Mouse (Mus musculus) CH12.LX (cell line): ENCODE data around the gene Gm9999. TPM values are rescaled to one million over a fixed set of nuclear protein-coding genes. Genes with fewer than 3 reads are reported as not detected.
"Not testable (repeated sequence)": the region's sequence is repeated elsewhere in the genome, so short reads cannot be mapped to it uniquely, and the experiment has no call there.

Source experiments
- DNase-seq: peaks from one replicate; pipeline ENCODE4 v3.0.0-alpha.2; 2013; ENCODE audit errors: extremely low read depth
- H3K27ac ChIP-seq: 2 replicates; pipeline ENCODE4 v1.5.1; 2012; ENCODE audit warnings: low read depth, mild to moderate bottlenecking, control low read depth, moderate library complexity; ENCODE audit not compliant: insufficient read depth
- H3K27me3 ChIP-seq: replicated peaks from 2 replicates; pipeline ENCODE3; 2012; ENCODE audit warnings: inconsistent platforms
- H3K36me3 ChIP-seq, 2 experiments: replicated peaks in 1 of 2; 2 replicates each; pipeline versions ENCODE3 to v1.6.1; 2012; ENCODE audit warnings: inconsistent platforms in 1 of 2, low read length in 1 of 2, mild to moderate bottlenecking in 1 of 2, mixed read lengths in 1 of 2, moderate library complexity in 1 of 2; ENCODE audit not compliant: control insufficient read depth in 1 of 2, insufficient read depth in 1 of 2
- H3K4me1 ChIP-seq, 2 experiments: 2 replicates each; pipeline ENCODE4 v1.6.1; 2012; ENCODE audit warnings: inconsistent platforms in 1 of 2, moderate library complexity in 1 of 2; ENCODE audit not compliant: insufficient read depth in 2 of 2, control insufficient read depth in 1 of 2
- H3K4me2 ChIP-seq: 2 replicates; pipeline ENCODE4 v1.6.1; 2012; ENCODE audit warnings: low read depth, mild to moderate bottlenecking, control low read depth; ENCODE audit not compliant: poor library complexity, insufficient read depth, severe bottlenecking
- H3K4me3 ChIP-seq, 3 experiments: fragments of 150-350 bp in 1 of 3; sonication (generic) in 1 of 3; replicated peaks in 1 of 3; 2 replicates each; pipeline versions ENCODE3 to v1.5.1; 2011 to 2012; ENCODE audit warnings: low read depth in 2 of 3, low read length in 2 of 3, mild to moderate bottlenecking in 2 of 3, moderate library complexity in 2 of 3, control low read depth in 1 of 3, improper control_type of control experiment in 1 of 3, inconsistent platforms in 1 of 3, mixed read lengths in 1 of 3; ENCODE audit not compliant: poor library complexity in 1 of 3
- H3K79me2 ChIP-seq: replicated peaks from 2 replicates; pipeline ENCODE4 v1.6.1; 2012; ENCODE audit warnings: mild to moderate bottlenecking, moderate library complexity; ENCODE audit not compliant: control insufficient read depth, poor library complexity, insufficient read depth, severe bottlenecking; ENCODE audit errors: extremely low read depth
- H3K9ac ChIP-seq: 2 replicates; pipeline ENCODE4 v1.6.1; 2012; ENCODE audit warnings: low read depth, mild to moderate bottlenecking, control low read depth, moderate library complexity; ENCODE audit not compliant: insufficient read depth
- H3K9me3 ChIP-seq: replicated peaks from 2 replicates; pipeline ENCODE3; 2012; ENCODE audit warnings: low read length, inconsistent platforms, mixed read lengths
- CHD2 ChIP-seq: IDR thresholded peaks from 2 replicates; pipeline ENCODE4 v1.6.1; 2011; ENCODE audit warnings: low read length, improper control_type of control experiment
- GABPA ChIP-seq: IDR thresholded peaks from 2 replicates; pipeline ENCODE4 v1.6.1; 2012; ENCODE audit warnings: low read depth, low read length, improper control_type of control experiment, inconsistent platforms; ENCODE audit not compliant: insufficient replicate concordance
- HCFC1 ChIP-seq: IDR thresholded peaks from 2 replicates; pipeline ENCODE4 v1.6.1; 2012; ENCODE audit warnings: low read depth, mild to moderate bottlenecking, inconsistent platforms, low read length, improper control_type of control experiment
- IRF4 ChIP-seq: IDR thresholded peaks from 2 replicates; pipeline ENCODE4 v1.6.1; 2014; ENCODE audit warnings: low read depth, mild to moderate bottlenecking, inconsistent platforms, low read length, improper control_type of control experiment
- MAFK ChIP-seq: IDR thresholded peaks from 2 replicates; pipeline ENCODE4 v1.6.1; 2011; ENCODE audit warnings: low read length, improper control_type of control experiment; ENCODE audit not compliant: insufficient replicate concordance
- MAX ChIP-seq: IDR thresholded peaks from 2 replicates; pipeline ENCODE4 v1.6.1; 2011; ENCODE audit warnings: low read length, improper control_type of control experiment
- MXI1 ChIP-seq: IDR thresholded peaks from 2 replicates; pipeline ENCODE4 v1.6.1; 2011; ENCODE audit warnings: mild to moderate bottlenecking, low read depth, low read length, improper control_type of control experiment
- MYC ChIP-seq: IDR thresholded peaks from 2 replicates; pipeline ENCODE4 v1.6.1; 2011; ENCODE audit warnings: low read depth, mild to moderate bottlenecking, improper control_type of control experiment, low read length
- NRF1 ChIP-seq: IDR thresholded peaks from 2 replicates; pipeline ENCODE4 v1.6.1; 2014; ENCODE audit warnings: low read depth, mild to moderate bottlenecking, inconsistent platforms, low read length, improper control_type of control experiment, moderate library complexity
- PAX5 ChIP-seq: IDR thresholded peaks from 2 replicates; pipeline ENCODE4 v1.6.1; 2012; ENCODE audit warnings: low read length, inconsistent platforms, mixed read lengths
- RAD21 ChIP-seq: IDR thresholded peaks from 2 replicates; pipeline ENCODE4 v1.6.1; 2011; ENCODE audit warnings: low read depth, mild to moderate bottlenecking, low read length, improper control_type of control experiment, moderate library complexity
- SMC3 ChIP-seq: IDR thresholded peaks from 2 replicates; pipeline ENCODE4 v1.6.1; 2011; ENCODE audit warnings: low read depth, low read length, improper control_type of control experiment
- TBP ChIP-seq: conservative IDR thresholded peaks from 2 replicates; pipeline ENCODE4 v1.6.1; 2011; ENCODE audit warnings: low read depth, low read length, improper control_type of control experiment
- TCF12 ChIP-seq: IDR thresholded peaks from 2 replicates; pipeline ENCODE4 v1.6.1; 2014; ENCODE audit warnings: low read depth, mild to moderate bottlenecking, inconsistent platforms, low read length, improper control_type of control experiment
- USF2 ChIP-seq: conservative IDR thresholded peaks from 2 replicates; pipeline ENCODE4 v1.6.1; 2011; ENCODE audit warnings: low read depth, low read length, improper control_type of control experiment
- dilution Hi-C: fragments of 300-500 bp; cut with MboI; formaldehyde crosslinking; loops from 2 replicates; pipeline ENCODE4 v1.14.3; 2020; ENCODE audit warnings: low sequenced_read_pairs; ENCODE audit not compliant: extremely low pct_unique_long_range_greater_than_20kb, extremely low pct_ligation_motif_present
- in situ Hi-C: fragments of 300-500 bp; cut with MboI; formaldehyde crosslinking; loops from 3 replicates; pipeline ENCODE4 v1.14.3; 2019; ENCODE audit warnings: low sequenced_read_pairs, low pct_ligation_motif_present, low pct_unique_long_range_greater_than_20kb, mixed read lengths
- polyA plus RNA-seq: library from polyadenylated mRNA; unstranded; fragments of >175 nt; gene quantifications from 2 replicates; pipeline ENCODE4 v1.2.1, GENCODE M21; 2012; ENCODE audit warnings: low read depth; ENCODE audit not compliant: insufficient read length
- total RNA-seq, 2 experiments: library from RNA; depleted of rRNA; stranded (reverse); fragments of 300-350 nt in 1 of 2; fragments of >200 nt in 1 of 2; gene quantifications; 2 replicates each; pipeline ENCODE4 v1.2.3; 2012 to 2014

The Gm9999 gene
- total and polyA plus RNA-seq, 3 experiments = not detected

DNA sequence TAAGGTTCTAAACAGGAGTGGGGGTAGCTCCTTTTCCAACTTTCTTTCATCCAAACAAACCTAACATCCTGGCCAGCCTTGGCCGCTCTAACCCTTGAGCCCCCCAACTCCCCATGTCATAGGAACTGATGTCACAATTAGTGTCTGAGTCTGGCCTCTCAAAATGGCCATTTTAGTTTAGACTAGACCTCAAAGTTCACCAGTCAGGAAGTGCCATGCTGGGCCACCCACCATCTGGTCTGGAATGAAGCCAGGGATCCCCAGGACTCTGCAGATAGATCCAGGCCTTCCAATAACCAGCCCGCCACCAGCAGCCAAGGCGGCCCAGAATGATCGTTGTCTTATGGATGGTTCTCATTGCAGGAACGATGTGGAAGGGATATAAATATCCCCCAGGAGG, 3.3 kb downstream of the Gm9999 start:
- Histone ChIP-seq H3K4me1 (peaks cover 2 to 15% of the 10 kb centered on the region in 2 experiments; a peak in 3 of 4 replicates), H3K36me3 (peaks cover 4 to 18% of the 10 kb centered on the region in 2 experiments), H3K9me3 (no peaks in the 10 kb centered on the region), H3K79me2 (no peaks in the 10 kb centered on the region), H3K4me2 (no peak overlapping the region), H3K27me3 (no peaks in the 10 kb centered on the region), H3K4me3 (no peak overlapping the region), H3K9ac (no peak overlapping the region), H3K27ac (no peak overlapping the region)
- in situ Hi-C loops (no loop called here), dilution Hi-C loops (no loop called here)
- TF ChIP-seq GABPA (no peak), MXI1 (no peak), PAX5 (no peak), NRF1 (no peak), USF2 (no peak), MAX (no peak), MAFK (no peak), MYC (no peak), RAD21 (no peak), HCFC1 (no peak), TCF12 (no peak), IRF4 (no peak), CHD2 (no peak), TBP (no peak), SMC3 (no peak)
- DNase-seq = no peak

DNA sequence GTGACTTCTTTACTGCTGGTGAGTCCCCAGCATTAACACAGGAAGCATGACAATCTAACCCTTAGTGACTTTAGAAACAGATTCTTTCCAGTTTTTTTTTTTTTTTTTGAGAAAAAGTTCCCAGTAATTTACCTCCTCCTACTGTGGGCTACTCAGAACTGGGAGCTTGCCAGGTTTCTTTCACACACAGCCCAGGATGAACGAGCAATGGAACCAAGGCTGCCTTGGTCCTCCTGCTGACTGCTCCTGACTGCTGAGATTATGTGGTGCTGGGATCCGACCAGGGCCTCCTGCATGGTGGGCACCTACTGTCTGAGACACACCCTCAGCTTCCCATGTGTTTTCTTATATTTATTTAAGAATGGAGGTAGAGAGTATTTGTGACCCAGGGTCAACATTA, 3.7 kb downstream of the Gm9999 start:
- no peak overlapping the region for H3K27ac ChIP-seq
- H3K36me3 ChIP-seq = peaks cover 8 to 23% of the 10 kb centered on the region in 2 experiments
- dilution Hi-C loops = no loop called here

DNA sequence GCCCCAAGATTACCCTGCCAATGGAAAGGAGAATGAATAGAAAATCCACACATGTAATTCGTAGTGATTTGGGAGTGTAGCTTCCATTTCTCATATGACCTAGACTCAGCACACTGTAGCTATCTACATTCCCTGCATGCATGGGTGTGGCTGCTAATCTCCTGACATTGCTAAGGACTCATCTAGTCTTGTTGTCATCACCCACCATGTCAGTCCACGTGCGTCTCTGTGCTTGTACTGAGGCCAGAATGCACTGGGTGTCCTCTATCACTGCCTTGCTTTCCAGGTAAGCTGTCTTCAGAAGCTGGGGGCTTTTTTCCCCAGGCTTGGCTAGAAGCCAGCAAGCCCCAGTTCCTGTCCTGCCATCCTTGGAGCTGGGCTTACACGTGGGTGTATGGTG, 6.0 kb downstream of the Gm9999 start:
- H3K4me3 ChIP-seq, in situ Hi-C loops, H3K4me2 ChIP-seq, dilution Hi-C loops, H3K79me2 ChIP-seq, H3K9ac ChIP-seq, H3K27ac ChIP-seq, DNase-seq, H3K9me3 ChIP-seq, H3K27me3 ChIP-seq: not testable (repeated sequence)
- Histone ChIP-seq H3K36me3 (peaks cover 22 to 46% of the 10 kb centered on the region in 2 experiments), H3K4me1 (peaks cover 6 to 35% of the 10 kb centered on the region in 2 experiments; a peak in 3 of 4 replicates)

More for the DNA sequence above, 3.7 kb downstream of the Gm9999 start:
- TF ChIP-seq MYC = no peak
- no peak for TF ChIP-seq TCF12
- H3K4me1 ChIP-seq = peaks cover 2 to 15% of the 10 kb centered on the region in 2 experiments; a peak in 3 of 4 replicates
- in situ Hi-C loops = no loop called here
- DNase-seq = no peak
- no peak overlapping the region for H3K9ac ChIP-seq
- no peaks in the 10 kb centered on the region for H3K79me2 ChIP-seq
- H3K4me3 ChIP-seq = no peak overlapping the region
- no peaks in the 10 kb centered on the region for H3K27me3 ChIP-seq
- no peaks in the 10 kb centered on the region for H3K9me3 ChIP-seq
- H3K4me2 ChIP-seq = no peak overlapping the region
